Mouse (Mus musculus) forebrain, postnatal 0 days (tissue): ENCODE measurements at regions not wholly inside any gene's neighbourhood (a gene's known extent, or its start where the extent isn't known, plus 50 kb on each side); places are given as distances from the start of the nearest gene placed in this dataset.

ENCODE experiments used
- ATAC-seq: fragments of 200-750 bp; cut with Nextera tagmentation; 2 replicates; pipeline ENCODE4 v1.8.0; 2017; ENCODE audit warnings: mild to moderate bottlenecking, moderate library complexity
- DNase-seq: peaks from one replicate; pipeline ENCODE4 v3.0.0-alpha.2; 2015
- H3K27ac ChIP-seq: fragments of 300-500 bp; sonication (generic); 2 replicates; pipeline ENCODE4 v1.5.1; 2014; ENCODE audit warnings: low read depth, mild to moderate bottlenecking, antibody characterized with exemption, low read length, moderate library complexity, mixed read lengths
- H3K27me3 ChIP-seq: fragments of 300-500 bp; sonication (generic); 2 replicates; pipeline ENCODE4 v1.6.1; 2014; ENCODE audit warnings: mild to moderate bottlenecking, low read length, mixed read lengths; ENCODE audit not compliant: insufficient read depth
- H3K36me3 ChIP-seq: fragments of 300-500 bp; sonication (generic); 2 replicates; pipeline ENCODE4 v1.6.1; 2014; ENCODE audit warnings: mild to moderate bottlenecking, moderate library complexity; ENCODE audit not compliant: insufficient read depth
- H3K4me1 ChIP-seq: fragments of 300-500 bp; sonication (generic); 2 replicates; pipeline ENCODE4 v1.6.1; 2014; ENCODE audit warnings: antibody characterized with exemption; ENCODE audit not compliant: insufficient read depth
- H3K4me2 ChIP-seq: fragments of 300-500 bp; sonication (generic); 2 replicates; pipeline ENCODE4 v1.6.1; 2014; ENCODE audit warnings: low read depth, mild to moderate bottlenecking, moderate library complexity
- H3K4me3 ChIP-seq: fragments of 300-500 bp; sonication (generic); 2 replicates; pipeline ENCODE4 v1.5.1; 2014; ENCODE audit warnings: low read depth, low read length, mixed read lengths
- H3K9ac ChIP-seq: fragments of 300-500 bp; sonication (generic); 2 replicates; pipeline ENCODE4 v1.6.1; 2014; ENCODE audit warnings: mild to moderate bottlenecking
- H3K9me3 ChIP-seq: fragments of 300-500 bp; sonication (generic); 2 replicates; pipeline ENCODE4 v1.6.1; 2016; ENCODE audit warnings: low read length
- CTCF ChIP-seq: sonication (generic); IDR thresholded peaks from 2 replicates; pipeline ENCODE4 v1.5.1; 2016; ENCODE audit warnings: antibody characterized with exemption, control low read depth, low read depth
- WGBS: fragments of 180-500 bp; shearing (Covaris S2); extraction: QIAGEN DNeasy Blood & Tissue Kit; methylation state at CpG from one replicate; pipeline ENCODE4 v1.1.7; 2014; 5-methylcytosine and 5-hydroxymethylcytosine counted together

DNA sequence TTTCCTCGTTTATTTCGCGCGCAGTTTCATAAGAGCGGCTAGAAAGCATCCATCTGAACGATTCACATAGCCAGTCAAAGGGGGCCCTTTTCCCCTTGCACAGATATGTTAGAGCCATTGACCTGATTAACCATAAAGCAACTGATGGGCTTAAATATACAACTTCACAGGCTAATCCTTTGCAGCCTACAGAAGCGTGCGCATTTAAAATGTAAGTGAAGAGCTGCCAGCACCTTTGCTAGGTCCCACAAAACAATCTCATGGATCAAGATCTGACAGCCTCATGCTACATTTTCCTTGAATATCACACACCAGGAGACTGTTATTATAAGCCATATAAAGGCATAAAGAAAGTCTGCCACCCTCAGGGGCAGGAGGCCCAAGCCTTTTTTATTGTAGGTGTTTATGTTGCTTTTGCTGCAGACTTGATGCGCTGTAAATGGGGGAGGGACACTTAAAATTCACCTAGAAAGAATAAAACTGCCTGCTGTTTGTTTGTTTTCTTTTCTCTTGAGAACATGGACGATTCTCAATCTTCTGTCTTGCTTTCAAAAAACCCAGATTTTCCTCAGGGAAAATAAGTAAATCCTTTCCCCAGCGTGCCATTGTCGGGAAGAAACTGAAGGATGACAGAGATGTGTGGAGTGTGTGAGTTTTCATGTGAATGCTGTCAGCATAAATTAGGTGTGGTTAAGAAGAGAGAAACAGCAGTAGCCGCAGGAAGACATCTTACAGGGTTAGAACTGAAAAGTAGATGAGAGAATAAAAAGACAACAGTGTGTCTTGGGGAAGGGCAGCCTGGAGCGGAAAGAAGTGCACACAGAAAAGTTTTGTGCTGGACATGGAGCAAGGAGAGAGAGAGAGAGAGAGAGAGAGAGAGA lies 196.3 kb downstream of the Cpe start:
- no peaks in the 10 kb centered on the region for H3K27me3 ChIP-seq
- WGBS = 24% methylated on average over 14 of the region's 14 CpGs
- H3K4me2 ChIP-seq = no peak overlapping the region
- no peak overlapping the region for H3K4me3 ChIP-seq
- DNase-seq (peak; percentile 10), ATAC-seq (peak; percentile 68)
- H3K36me3 ChIP-seq = no peaks in the 10 kb centered on the region
- TF ChIP-seq CTCF = no peak
- H3K9ac ChIP-seq = no peak overlapping the region
- no peaks in the 10 kb centered on the region for H3K9me3 ChIP-seq
- H3K27ac ChIP-seq = no peak overlapping the region
- H3K4me1 ChIP-seq = no peaks in the 10 kb centered on the region

DNA sequence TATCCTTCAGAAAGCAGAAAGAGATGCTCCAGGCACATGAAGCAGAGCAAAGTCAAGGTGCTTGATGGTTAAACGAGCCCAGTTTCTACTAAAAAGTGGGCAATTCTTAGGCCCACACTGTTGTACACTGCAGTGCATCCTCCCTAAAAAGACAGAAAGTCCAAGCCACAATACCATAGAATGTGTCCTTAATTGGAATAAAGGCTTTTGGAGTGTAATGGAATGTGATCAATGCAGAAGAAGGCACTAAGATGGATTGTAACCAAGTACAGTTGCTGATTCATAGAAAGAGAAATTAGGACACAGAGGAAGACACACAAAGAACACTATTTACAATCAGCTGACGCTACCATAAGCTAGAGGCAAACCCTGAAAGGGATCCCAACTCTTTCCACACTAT lies 201.3 kb downstream of the Cpe start:
- TF ChIP-seq CTCF = no peak
- 94% methylated on average over 2 of the region's 2 CpGs for WGBS
- no peaks in the 10 kb centered on the region for H3K9me3 ChIP-seq
- DNase-seq (no peak), ATAC-seq (no peak)
- H3K4me3 ChIP-seq = no peak overlapping the region
- H3K4me1 ChIP-seq = no peaks in the 10 kb centered on the region
- H3K4me2 ChIP-seq = no peak overlapping the region
- no peak overlapping the region for H3K27ac ChIP-seq
- no peaks in the 10 kb centered on the region for H3K27me3 ChIP-seq
- H3K9ac ChIP-seq = no peak overlapping the region
- H3K36me3 ChIP-seq = no peaks in the 10 kb centered on the region

DNA sequence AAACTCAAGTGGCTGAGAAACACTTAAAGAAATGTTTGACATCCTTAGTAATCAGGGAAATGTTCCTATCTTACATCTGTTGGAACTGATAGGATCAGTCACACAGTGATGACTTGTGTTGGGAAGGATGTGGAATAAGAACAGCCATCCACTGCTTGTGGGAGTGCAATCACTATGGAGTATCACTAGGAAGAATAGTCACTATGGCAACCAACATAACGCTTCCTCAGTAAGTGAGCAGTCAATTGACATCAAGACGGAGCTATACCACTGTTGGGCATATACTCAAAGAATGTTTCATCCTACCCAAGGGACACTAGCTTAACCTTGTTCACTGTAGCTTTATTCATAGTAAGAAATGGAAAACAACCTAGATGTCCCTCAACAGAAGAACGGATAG lies 204.8 kb downstream of the Cpe start:
- no peak for TF ChIP-seq CTCF
- Histone ChIP-seq H3K36me3 (no peaks in the 10 kb centered on the region), H3K4me1 (no peaks in the 10 kb centered on the region), H3K9ac (no peak overlapping the region), H3K27ac (no peak overlapping the region), H3K4me3 (no peak overlapping the region), H3K9me3 (no peaks in the 10 kb centered on the region), H3K4me2 (no peak overlapping the region), H3K27me3 (no peaks in the 10 kb centered on the region)
- WGBS = 68% methylated on average over 3 of the region's 3 CpGs
- peak; percentile 56; the same call in 1 of the 2 replicates for ATAC-seq
- no peak for DNase-seq

DNA sequence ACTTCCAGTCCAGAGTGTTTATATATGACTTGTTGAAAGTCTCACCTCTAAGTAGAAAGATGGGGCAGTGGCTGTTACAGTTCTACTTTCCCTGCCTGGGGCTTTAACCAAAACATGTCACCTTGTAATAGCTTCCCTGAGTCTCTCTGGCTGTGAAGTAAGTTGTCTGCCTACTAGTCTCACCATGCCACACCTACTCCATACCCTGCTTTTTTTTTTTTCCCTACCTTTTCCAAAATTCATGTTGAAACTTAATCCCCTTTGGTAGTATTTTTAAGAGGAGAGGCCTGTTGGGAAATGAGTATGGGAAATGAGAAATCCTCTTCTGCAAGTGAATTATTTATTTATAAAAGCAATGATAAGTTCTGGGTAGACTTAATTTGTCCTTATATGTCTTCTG lies 219.6 kb downstream of the Cpe start:
- H3K27ac ChIP-seq = no peak overlapping the region
- DNase-seq = no peak
- H3K4me1 ChIP-seq = no peaks in the 10 kb centered on the region
- H3K9ac ChIP-seq = no peak overlapping the region
- no peaks in the 10 kb centered on the region for H3K27me3 ChIP-seq
- no peaks in the 10 kb centered on the region for H3K9me3 ChIP-seq
- TF ChIP-seq CTCF = no peak
- H3K4me3 ChIP-seq = no peak overlapping the region
- H3K36me3 ChIP-seq = no peaks in the 10 kb centered on the region
- H3K4me2 ChIP-seq = no peak overlapping the region
- no peak for ATAC-seq

DNA sequence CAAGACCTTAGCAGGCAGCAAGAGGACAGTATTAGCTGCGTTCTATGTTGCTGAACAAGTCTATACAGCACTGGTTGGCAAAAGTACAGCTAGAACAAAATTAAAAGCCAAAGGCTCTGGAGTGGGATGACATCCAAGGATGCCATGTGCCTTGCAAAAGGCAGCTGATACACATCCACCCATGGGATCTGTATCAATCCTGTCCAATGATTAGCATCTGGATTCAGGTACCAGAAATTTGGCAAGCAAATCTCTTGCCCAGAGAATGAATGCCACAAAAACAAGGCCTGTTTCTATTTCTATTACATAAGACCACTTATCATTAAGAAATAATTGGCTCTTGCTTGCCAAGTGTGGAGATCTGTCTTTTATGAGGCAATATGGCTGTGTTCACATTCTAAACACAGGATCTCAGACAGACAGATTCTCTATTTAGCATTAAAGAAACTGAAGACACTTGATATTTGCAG lies 220.0 kb downstream of the Cpe start:
- no peak for TF ChIP-seq CTCF
- no peak overlapping the region for H3K27ac ChIP-seq
- no peak overlapping the region for H3K4me3 ChIP-seq
- H3K9me3 ChIP-seq = no peaks in the 10 kb centered on the region
- H3K27me3 ChIP-seq = no peaks in the 10 kb centered on the region
- H3K4me1 ChIP-seq = no peaks in the 10 kb centered on the region
- 44% methylated on average over 1 of the region's 1 CpGs for WGBS
- H3K9ac ChIP-seq = no peak overlapping the region
- no peak for ATAC-seq
- no peaks in the 10 kb centered on the region for H3K36me3 ChIP-seq
- peak; percentile 21 for DNase-seq
- no peak overlapping the region for H3K4me2 ChIP-seq

DNA sequence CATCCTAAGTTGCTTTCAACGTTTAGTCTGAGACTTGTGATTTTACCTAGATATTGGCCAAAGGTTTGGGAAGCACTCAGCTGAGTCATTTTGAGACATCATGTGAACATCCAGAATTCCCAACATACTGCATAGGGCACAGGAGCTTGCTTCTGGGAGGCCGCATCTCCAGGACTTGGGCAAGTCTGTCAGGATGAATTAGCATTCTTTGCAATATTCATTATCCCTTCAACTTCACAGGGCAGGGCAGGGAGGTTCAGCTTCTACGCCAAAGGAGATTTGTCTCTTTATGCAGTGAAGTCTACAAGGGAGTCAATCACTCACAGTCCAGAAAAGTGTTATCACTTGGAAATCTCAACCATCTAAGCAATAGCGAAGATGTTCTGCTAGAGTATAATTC lies 231.7 kb downstream of the Cpe start:
- no peak overlapping the region for H3K9ac ChIP-seq
- ATAC-seq = no peak
- 86% methylated on average over 4 of the region's 4 CpGs for WGBS
- H3K4me2 ChIP-seq = no peak overlapping the region
- no peak for TF ChIP-seq CTCF
- H3K36me3 ChIP-seq = no peaks in the 10 kb centered on the region
- no peaks in the 10 kb centered on the region for H3K9me3 ChIP-seq
- H3K4me1 ChIP-seq = no peaks in the 10 kb centered on the region
- no peak for DNase-seq
- no peak overlapping the region for H3K4me3 ChIP-seq
- no peaks in the 10 kb centered on the region for H3K27me3 ChIP-seq
- no peak overlapping the region for H3K27ac ChIP-seq

DNA sequence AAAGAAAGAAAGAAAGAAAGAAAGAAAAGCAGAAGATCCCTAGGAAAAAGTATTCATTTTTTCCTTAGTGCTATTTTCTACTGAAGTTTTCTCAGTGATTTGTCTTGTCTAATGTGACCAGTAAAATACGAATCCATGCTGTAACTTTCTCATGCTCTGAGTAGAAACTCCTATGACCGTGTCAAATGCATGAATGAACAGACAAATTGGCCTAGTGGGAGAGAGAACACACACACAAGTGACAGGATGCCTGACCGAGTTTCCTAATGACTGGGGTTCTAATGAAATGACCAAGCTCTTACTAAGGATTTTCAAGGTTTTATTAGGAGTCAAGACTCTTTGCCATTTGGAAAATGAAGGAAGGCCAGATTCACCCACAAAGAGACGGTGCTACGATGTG lies 235.9 kb downstream of the Cpe start:
- Histone ChIP-seq H3K36me3 (no peaks in the 10 kb centered on the region), H3K4me2 (no peak overlapping the region), H3K4me1 (no peaks in the 10 kb centered on the region), H3K9me3 (no peaks in the 10 kb centered on the region), H3K9ac (no peak overlapping the region), H3K27ac (no peak overlapping the region), H3K27me3 (no peaks in the 10 kb centered on the region), H3K4me3 (no peak overlapping the region)
- TF ChIP-seq CTCF = no peak
- ATAC-seq (no peak), DNase-seq (no peak)
- WGBS = 58% methylated on average over 5 of the region's 5 CpGs
